Mouse (Mus musculus) heart, embryonic 13.5 days (tissue): ENCODE measurements around the gene Ephb2. TPM values are rescaled to one million over a fixed set of nuclear protein-coding genes. Genes with fewer than 3 reads are reported as not detected.

Experiments
- ATAC-seq: fragments of 200-750 bp; cut with Nextera tagmentation; 2 replicates; pipeline ENCODE4 v1.8.0; 2017; ENCODE audit warnings: moderate TSS enrichment; ENCODE audit not compliant: insufficient number of reproducible peaks, low FRiP score, low TSS enrichment; ENCODE audit errors: extremely low read depth
- H3K27ac ChIP-seq: fragments of 300-500 bp; sonication (generic); replicated peaks from 2 replicates; pipeline ENCODE4 v1.5.1; 2015; ENCODE audit warnings: moderate library complexity, mild to moderate bottlenecking, inconsistent platforms
- H3K27me3 ChIP-seq: fragments of 300-500 bp; sonication (generic); replicated peaks from 2 replicates; pipeline ENCODE4 v1.6.1; 2015; ENCODE audit warnings: mild to moderate bottlenecking, inconsistent platforms
- H3K36me3 ChIP-seq: fragments of 300-500 bp; sonication (generic); 2 replicates; pipeline ENCODE4 v1.6.1; 2015; ENCODE audit warnings: mild to moderate bottlenecking, inconsistent platforms
- H3K4me1 ChIP-seq: fragments of 300-500 bp; sonication (generic); 2 replicates; pipeline ENCODE4 v1.6.1; 2015; ENCODE audit warnings: inconsistent platforms
- H3K4me2 ChIP-seq: fragments of 300-500 bp; sonication (generic); 2 replicates; pipeline ENCODE4 v1.6.1; 2015; ENCODE audit warnings: inconsistent platforms, mild to moderate bottlenecking, moderate library complexity
- H3K4me3 ChIP-seq: fragments of 300-500 bp; sonication (generic); 2 replicates; pipeline ENCODE4 v1.5.1; 2015; ENCODE audit warnings: moderate library complexity, mild to moderate bottlenecking, inconsistent platforms
- H3K9ac ChIP-seq: fragments of 300-500 bp; sonication (generic); 2 replicates; pipeline ENCODE4 v1.6.1; 2015; ENCODE audit warnings: inconsistent platforms, mild to moderate bottlenecking, moderate library complexity
- H3K9me3 ChIP-seq: fragments of 300-500 bp; sonication (generic); 2 replicates; pipeline ENCODE4 v1.6.1; 2016; ENCODE audit warnings: inconsistent platforms
- WGBS: fragments of 180-500 bp; shearing (Covaris S2); methylation state at CpG from one replicate; pipeline ENCODE4 v1.1.7; 2015; ENCODE audit warnings: mixed read lengths; 5-methylcytosine and 5-hydroxymethylcytosine counted together
- polyA plus RNA-seq: library from polyadenylated mRNA; unstranded; fragments of >200 nt; fragmentation: Nextera tagmentation; extraction: Ambion mirVana; gene quantifications from 2 replicates; pipeline ENCODE4 v1.2.1, GENCODE M21; 2015

Ephb2 gene
- polyA plus RNA-seq, 1 experiment from 2014 or later = 1.2 TPM

DNA sequence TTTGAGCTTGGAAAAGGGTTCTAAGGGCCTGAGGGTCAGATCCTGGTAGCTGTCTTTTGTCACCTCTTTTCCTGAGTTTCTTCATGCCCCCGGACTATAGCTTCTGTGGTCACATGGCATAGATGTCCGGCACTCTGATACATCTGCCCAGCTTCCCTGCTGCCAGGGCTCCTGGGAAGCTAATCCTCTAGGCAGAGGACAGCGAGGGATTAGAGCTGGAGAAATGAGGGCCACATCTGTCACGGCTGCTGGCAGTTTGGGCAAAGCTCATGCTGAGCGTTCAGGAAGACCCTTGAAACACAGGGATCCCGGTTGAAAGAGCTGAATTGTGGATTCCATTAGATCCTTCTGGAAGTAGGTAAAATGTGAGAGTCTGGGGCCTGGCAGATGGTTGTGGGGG is 213.4 kb downstream of the Ephb2 start, which contains the start of gene Lactbl1:
Lactbl1 (plus strand) TSS at position 234 of the 400 bp plus-strand sequence.
- 45% methylated on average over 6 of the region's 6 CpGs for WGBS
- H3K36me3 ChIP-seq = no peaks in the 10 kb centered on the region
- H3K27me3 ChIP-seq = peaks cover 24% of the 10 kb centered on the region
- H3K4me1 ChIP-seq = no peaks in the 10 kb centered on the region
- H3K4me3 ChIP-seq = no peak within 1 kb of the TSS
- H3K27ac ChIP-seq = no peak within 1 kb of the TSS
- H3K9me3 ChIP-seq = no peaks in the 10 kb centered on the region
- ATAC-seq = no peak
- H3K4me2 ChIP-seq = no peak within 1 kb of the TSS
- H3K9ac ChIP-seq = no peak within 1 kb of the TSS

DNA sequence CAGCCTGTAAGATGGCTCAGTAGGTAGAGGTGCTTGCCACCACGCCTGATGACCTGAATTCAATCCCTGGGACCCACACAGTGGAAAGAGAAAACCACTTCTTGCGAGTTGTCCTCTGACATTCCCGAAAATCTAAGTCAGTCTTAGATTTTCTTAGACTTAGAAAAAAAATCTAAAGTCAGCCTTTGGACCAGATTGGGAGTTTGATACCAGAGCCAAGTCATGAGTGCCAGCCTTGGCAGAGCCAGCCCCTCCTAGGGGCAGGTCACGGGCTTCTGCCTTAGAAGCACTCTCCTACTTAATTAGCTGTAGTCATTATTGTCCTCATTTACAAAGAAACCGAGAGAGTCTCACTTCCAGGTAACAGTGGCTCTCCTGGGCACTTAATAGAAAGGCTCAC is 213.8 kb downstream of the Ephb2 start:
- no peak overlapping the region for H3K4me2 ChIP-seq
- H3K4me1 ChIP-seq = no peaks in the 10 kb centered on the region
- peaks cover 24% of the 10 kb centered on the region for H3K27me3 ChIP-seq
- ATAC-seq = no peak
- 52% methylated on average over 5 of the region's 5 CpGs for WGBS
- H3K36me3 ChIP-seq = no peaks in the 10 kb centered on the region
- H3K27ac ChIP-seq = no peak overlapping the region
- no peak overlapping the region for H3K4me3 ChIP-seq
- H3K9me3 ChIP-seq = no peaks in the 10 kb centered on the region
- H3K9ac ChIP-seq = no peak overlapping the region

DNA sequence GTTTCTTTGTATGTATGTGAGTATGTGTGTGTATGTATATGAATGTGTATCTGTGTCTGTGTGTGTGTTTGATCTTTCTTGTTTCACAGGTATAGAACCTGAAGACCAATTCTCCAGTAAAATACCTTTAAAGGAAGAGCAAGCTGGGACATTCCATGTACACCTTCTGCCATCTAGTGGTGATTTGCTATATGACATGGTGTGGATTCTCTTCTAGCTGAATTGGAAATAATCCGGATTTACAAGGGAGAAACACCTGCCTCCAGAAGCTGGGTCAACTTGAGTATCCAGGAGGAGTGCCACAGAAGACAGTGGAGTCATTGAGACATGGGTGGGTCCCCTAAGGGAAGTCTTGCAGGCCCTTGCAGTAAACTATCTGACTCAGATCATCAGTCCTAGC is 214.5 kb downstream of the Ephb2 start:
- no peaks in the 10 kb centered on the region for H3K9me3 ChIP-seq
- no peak overlapping the region for H3K4me3 ChIP-seq
- 0% methylated on average over 1 of the region's 1 CpGs for WGBS
- H3K36me3 ChIP-seq = no peaks in the 10 kb centered on the region
- H3K27ac ChIP-seq = no peak overlapping the region
- no peaks in the 10 kb centered on the region for H3K4me1 ChIP-seq
- H3K27me3 ChIP-seq = peaks cover 24% of the 10 kb centered on the region
- no peak for ATAC-seq
- H3K9ac ChIP-seq = no peak overlapping the region
- no peak overlapping the region for H3K4me2 ChIP-seq

DNA sequence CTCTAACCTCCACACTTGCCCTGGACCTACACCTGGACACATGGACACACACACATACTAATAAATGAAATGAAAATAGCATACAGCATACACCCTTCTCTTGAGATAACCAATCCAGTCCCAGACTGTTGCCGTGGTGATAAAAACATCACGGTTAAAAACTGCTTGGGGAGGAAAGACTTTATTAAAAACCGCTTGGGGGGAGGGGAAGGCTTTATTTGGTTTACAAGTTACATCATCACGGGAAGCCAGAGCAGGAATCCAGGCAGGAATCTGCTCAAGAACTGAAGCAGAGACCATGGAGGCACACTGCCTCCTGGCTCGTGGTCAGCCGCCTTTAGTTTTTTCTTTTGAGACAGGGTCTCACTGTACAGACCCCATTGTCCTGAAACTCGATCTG is 222.1 kb downstream of the Ephb2 start:
- no peak for ATAC-seq
- Histone ChIP-seq H3K4me1 (no peaks in the 10 kb centered on the region), H3K9ac (no peak overlapping the region), H3K4me2 (no peak overlapping the region), H3K27me3 (no peaks in the 10 kb centered on the region), H3K27ac (no peak overlapping the region), H3K9me3 (no peaks in the 10 kb centered on the region), H3K36me3 (no peaks in the 10 kb centered on the region), H3K4me3 (no peak overlapping the region)
- 50% methylated on average over 7 of the region's 7 CpGs for WGBS

DNA sequence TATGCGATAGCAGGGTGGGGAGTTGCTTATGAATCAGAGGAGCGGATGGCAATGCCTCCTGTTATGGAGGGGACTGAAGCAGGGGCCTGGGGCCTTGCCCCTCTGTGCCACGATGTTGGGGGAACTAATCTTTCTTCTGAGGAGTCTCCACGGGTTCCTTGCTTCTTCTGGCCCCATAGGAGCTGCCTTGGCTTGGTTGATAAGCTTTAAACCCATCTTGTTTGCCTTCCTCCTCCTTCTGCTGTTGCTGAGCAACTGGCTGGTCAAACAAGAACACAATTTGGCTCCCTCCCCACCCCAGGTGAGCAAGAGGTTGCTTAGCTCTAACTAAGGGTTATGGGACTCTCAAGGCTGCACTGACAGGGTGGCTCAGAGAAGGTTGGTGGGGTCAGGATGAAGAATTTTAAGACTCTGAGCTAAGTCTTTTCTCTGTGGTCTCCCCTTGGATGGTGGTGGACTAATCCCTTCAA is 225.4 kb downstream of the Ephb2 start, which contains the start of gene Tex46:
Tex46 (plus strand) TSS at position 51 of the 470 bp plus-strand sequence.
- Histone ChIP-seq H3K4me2 (no peak within 1 kb of the TSS), H3K27ac (no peak within 1 kb of the TSS), H3K4me3 (no peak within 1 kb of the TSS), H3K4me1 (no peaks in the 10 kb centered on the region), H3K9ac (no peak within 1 kb of the TSS), H3K27me3 (no peaks in the 10 kb centered on the region), H3K9me3 (no peaks in the 10 kb centered on the region), H3K36me3 (no peaks in the 10 kb centered on the region)
- no peak for ATAC-seq
- WGBS = 53% methylated on average over 4 of the region's 4 CpGs

DNA sequence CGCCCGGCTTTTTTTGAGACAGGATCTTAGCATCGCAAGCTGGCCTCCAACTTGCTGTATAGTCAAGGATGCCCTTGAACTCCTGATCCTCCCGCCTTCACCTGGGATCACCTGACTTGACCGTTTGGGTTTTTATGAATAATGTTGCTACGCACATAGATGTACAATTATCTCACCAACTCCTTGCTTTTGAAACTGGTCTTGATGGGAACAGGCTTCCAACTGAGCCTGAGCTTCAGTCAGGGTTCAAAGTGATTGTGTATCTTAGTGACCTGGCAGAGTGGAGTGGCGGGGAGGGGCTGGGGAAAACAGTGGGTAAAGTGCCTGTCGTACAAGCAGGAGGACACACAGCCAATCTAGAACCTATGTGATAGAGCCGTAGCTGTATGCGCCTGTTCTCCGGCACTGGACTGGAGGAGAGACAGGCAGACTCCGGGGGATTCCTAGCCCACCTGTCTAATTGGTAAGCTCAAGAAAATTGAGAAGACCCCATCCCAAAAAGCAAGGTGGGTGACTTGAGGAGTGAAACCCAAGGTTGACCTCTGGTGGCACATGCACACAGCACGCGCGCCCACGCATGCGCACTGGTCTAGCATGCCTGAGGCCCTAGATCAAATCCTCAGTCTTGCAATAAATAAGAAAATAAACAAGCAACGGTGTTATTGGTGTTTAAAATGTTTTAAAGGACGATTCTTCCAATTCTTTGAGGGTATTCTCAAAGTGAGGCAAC is 229.9 kb downstream of the Ephb2 start:
- 82% methylated on average over 19 of the region's 19 CpGs for WGBS
- Histone ChIP-seq H3K36me3 (no peaks in the 10 kb centered on the region), H3K9me3 (no peaks in the 10 kb centered on the region), H3K27ac (no peak overlapping the region), H3K4me3 (no peak overlapping the region), H3K4me2 (no peak overlapping the region), H3K9ac (no peak overlapping the region), H3K4me1 (peaks cover 5% of the 10 kb centered on the region), H3K27me3 (no peaks in the 10 kb centered on the region)
- no peak for ATAC-seq

DNA sequence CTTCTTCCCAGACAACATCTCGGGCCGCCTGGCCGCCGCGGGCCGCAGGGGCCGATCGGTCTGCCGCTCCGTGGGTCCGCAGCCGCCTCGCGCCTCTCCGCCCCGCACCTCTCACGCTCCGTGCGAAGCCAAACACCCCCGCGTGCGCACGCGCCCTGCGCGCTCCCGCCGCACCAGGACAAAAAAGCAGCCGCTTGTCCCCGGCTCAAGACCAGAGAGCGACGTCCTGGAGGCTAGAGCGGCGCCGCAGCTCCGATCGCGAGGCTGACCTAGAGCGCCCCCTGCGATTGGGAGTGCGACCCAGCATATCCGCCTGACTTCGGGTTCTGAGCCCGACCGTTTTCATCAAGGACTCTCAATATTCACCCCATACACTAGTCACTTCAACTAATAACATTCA is 233.2 kb downstream of the Ephb2 start, which contains the start of gene Kdm1a:
Kdm1a (minus strand) TSS at position 156 of the 400 bp plus-strand sequence.
- Histone ChIP-seq H3K9ac (peak within 1 kb of the TSS; percentile 100), H3K27ac (peak within 1 kb of the TSS; percentile 90), H3K4me3 (peak within 1 kb of the TSS; percentile 98), H3K4me1 (peaks cover 22% of the 10 kb centered on the region), H3K27me3 (no peaks in the 10 kb centered on the region), H3K9me3 (no peaks in the 10 kb centered on the region), H3K36me3 (no peaks in the 10 kb centered on the region), H3K4me2 (peak within 1 kb of the TSS; percentile 74)
- ATAC-seq = peak; percentile 81
- under 1% methylated on average over 36 of the region's 45 CpGs for WGBS

DNA sequence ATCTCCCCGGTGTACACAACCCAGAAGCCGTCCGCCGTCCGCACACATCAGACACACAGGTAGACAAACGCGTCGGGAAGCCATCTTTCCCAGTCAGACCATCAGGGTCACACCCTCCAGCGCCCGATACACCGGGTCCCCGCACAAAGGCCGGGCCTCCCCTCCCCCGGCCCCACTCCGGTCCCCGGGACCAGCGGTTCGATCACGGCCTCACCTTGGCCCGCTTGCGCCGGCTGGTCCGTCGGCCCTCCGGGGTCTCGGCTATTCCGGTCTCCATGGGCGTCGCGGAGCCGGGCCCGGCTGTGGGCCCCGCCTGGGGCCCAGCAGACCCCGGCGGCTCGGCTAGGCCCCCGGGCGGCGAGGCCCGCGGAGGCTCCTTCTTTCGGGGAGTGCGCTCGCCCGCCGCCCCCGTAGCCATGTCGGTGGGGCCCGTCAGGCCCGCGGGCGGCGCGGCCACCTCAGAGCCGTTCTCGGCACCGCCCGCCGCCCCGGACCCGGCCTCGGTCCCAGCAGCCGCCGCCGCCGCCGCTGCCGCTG is 233.7 kb downstream of the Ephb2 start:
- peak overlapping the region; percentile 100 for H3K9ac ChIP-seq
- H3K9me3 ChIP-seq = no peaks in the 10 kb centered on the region
- H3K36me3 ChIP-seq = no peaks in the 10 kb centered on the region
- H3K4me1 ChIP-seq = peaks cover 22% of the 10 kb centered on the region
- peak overlapping the region; percentile 98 for H3K4me3 ChIP-seq
- ATAC-seq = peak; percentile 67
- under 1% methylated on average over 50 of the region's 68 CpGs for WGBS
- peak overlapping the region; percentile 74 for H3K4me2 ChIP-seq
- peak overlapping the region; percentile 90 for H3K27ac ChIP-seq
- no peaks in the 10 kb centered on the region for H3K27me3 ChIP-seq

DNA sequence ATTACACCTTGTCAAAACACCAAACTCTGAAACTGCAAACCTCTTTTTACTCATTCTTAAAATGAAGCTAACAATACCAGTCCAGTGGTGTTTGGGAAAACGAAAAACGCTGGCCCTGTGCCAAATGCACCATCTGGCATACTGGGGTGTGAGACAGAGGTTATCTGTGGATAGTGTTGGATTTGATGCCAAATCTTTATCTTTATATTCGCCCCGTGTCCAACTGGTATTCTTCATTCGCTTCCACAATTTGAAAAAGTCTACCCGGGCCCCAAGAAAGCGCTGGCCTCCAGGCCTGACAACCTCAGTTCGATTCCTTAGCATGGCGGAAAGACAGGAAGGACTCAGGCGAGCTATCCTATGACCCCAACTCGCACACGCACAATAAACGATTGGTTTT is 234.3 kb downstream of the Ephb2 start:
- Histone ChIP-seq H3K4me1 (peaks cover 22% of the 10 kb centered on the region), H3K9me3 (no peaks in the 10 kb centered on the region), H3K9ac (peak overlapping the region; percentile 100), H3K4me2 (peak overlapping the region; percentile 74), H3K36me3 (no peaks in the 10 kb centered on the region), H3K27me3 (no peaks in the 10 kb centered on the region), H3K27ac (peak overlapping the region; percentile 90), H3K4me3 (peak overlapping the region; percentile 98)
- no peak for ATAC-seq
- under 1% methylated on average over 13 of the region's 13 CpGs for WGBS

DNA sequence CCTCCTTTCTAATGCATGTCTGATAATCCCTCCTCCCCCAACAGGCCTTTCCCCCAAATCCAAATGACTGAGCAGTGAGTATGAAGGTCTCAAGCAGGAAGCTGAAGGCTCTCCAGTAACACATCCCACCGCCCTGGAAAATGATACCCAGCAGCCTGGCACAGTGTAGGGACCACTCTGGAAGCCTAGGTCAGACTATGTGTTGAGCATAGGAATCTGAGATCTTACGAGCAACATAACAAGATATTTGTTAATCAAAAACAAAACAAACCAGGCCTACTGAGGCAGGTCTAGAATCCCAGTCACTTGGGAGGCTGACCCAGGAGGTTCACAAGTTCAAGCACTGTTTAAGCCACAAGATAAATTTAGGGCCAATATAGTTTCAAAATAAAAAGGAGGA is 235.3 kb downstream of the Ephb2 start:
- Histone ChIP-seq H3K9ac (peak overlapping the region; percentile 100; the same call in 1 of the 2 replicates), H3K4me2 (peak overlapping the region; percentile 74), H3K4me1 (peaks cover 22% of the 10 kb centered on the region), H3K36me3 (no peaks in the 10 kb centered on the region), H3K4me3 (peak overlapping the region; percentile 98), H3K27me3 (no peaks in the 10 kb centered on the region), H3K9me3 (no peaks in the 10 kb centered on the region), H3K27ac (no peak overlapping the region)
- 80% methylated on average over 2 of the region's 2 CpGs for WGBS
- ATAC-seq = no peak

DNA sequence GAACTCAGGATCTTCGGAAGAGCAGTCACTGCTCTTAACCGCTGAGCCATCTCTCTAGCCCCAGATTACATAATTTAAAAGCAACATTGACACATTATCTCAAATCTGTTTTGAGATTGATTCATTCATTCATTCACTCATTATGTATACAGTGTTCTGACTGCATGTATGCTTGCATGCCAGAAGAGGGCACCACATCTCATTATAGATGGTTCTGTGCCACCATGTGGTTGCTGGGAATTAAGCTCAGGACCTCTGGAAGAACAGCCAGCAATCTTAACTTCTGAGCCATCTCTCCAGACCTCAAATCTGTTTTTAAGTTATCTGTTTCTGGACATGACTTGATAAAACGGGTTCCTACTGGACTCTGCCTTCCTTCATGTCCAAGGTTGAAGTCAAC is 235.9 kb downstream of the Ephb2 start:
- H3K27ac ChIP-seq = no peak overlapping the region
- H3K4me1 ChIP-seq = peaks cover 26% of the 10 kb centered on the region
- no peak overlapping the region for H3K4me2 ChIP-seq
- no peaks in the 10 kb centered on the region for H3K36me3 ChIP-seq
- no peaks in the 10 kb centered on the region for H3K9me3 ChIP-seq
- H3K9ac ChIP-seq = no peak overlapping the region
- 95% methylated on average over 3 of the region's 3 CpGs for WGBS
- no peaks in the 10 kb centered on the region for H3K27me3 ChIP-seq
- no peak overlapping the region for H3K4me3 ChIP-seq
- no peak for ATAC-seq
